Mouse (Mus musculus): ENCODE measurements around the gene Hhipl1. TPM values are rescaled to one million over a fixed set of nuclear protein-coding genes. Genes with fewer than 3 reads are reported as not detected.

Gene Hhipl1
- 2.2 and 2.8 TPM in 2 replicates for polyA plus RNA-seq (2012; rRNA removed; ENCODE audit: low replicate concordance)

DNA sequence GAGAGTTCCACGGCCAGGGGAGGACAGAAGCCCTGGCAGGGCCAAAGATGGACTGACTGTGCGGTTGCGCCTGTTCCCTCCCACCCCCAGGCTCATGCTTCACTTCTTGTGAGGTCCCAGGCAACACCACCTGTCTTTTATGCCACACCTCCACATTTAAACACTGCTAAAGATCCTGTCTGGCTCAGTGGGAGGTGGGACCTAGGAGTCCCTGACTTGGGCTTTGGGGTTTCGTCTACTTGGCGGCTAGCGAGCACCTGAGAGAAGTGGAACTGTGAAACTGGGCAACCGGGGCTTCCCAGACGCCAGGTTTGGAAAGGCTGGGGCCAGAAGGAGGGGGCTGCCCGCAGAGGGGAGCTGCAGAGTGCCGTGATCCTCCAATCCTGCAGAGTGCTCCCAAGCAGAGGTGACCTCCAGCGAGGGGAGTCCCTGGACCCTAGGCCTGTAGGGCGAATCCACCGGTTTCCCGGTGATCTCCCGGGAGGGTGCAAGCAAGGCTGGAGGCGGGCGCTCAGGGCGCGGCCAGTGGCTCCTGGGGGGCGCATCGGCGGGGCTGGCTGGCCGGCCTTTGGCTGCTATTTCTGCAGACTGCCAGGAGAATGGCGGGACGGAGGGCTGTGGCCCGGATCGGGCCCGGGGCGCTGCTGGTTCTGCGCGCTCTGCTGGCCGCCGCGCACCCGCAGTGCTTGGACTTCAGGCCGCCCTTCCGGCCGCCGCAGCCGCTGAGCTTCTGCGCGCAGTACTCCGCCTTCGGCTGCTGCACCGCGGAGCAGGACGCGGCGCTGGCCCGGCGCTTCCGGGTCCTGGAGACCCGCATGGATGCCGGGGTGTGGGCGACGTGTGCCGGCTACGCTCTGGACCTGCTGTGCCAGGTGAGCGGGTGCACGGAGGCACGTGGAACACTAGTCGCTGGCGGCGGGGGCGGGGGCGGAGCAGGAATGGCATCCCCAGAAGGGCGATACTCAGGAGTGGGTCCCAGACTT lies at the start of gene Hhipl1:
Hhipl1 (plus strand) TSS at position 459 of the 983 bp plus-strand sequence.

DNA sequence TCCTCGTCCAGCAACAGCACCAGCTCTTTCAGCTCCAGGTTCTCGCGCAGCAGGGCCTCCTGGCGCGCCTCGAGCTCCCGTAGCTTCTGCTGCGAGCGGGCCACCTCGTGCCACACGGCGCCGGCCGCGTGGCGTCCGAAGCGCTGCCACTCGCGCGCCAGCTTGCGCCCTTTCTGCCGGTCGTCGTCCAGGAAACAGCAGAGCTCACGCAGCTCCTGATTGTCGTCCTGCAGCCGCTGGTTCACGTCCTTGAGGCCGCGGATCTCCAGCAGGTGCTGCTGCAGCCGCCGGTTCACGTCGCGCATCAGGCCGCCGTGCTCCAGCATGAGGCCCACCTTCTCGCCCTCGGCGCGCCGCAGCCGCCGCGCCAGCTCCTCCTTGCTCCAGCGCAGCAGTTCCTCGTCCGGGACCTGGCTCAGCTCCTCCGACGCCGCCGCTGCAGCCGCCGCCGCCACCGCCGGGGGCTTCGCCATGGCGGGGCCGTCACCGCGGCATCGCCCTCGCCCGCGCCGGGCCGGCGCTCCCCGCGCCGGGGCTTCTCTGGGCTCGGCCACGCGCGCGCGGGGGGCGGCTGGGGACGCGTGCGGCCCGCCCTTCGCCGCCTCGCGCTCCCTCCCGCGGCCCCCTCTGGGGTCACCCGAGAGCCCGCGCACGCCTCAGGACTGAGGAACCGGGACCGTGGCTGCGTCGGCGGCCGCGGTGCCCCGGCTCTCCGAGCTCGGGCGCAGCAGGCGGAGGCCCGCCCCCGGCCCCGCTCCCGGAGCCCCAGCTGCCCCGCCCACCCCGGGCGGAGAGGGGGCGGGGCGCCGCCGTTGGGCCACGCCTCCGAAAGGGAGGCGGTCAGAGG lies 31.2 kb upstream of the Hhipl1 start, which contains the start of gene Ccdc85c:
Ccdc85c (minus strand) TSS at position 765 of the 847 bp plus-strand sequence.

DNA sequence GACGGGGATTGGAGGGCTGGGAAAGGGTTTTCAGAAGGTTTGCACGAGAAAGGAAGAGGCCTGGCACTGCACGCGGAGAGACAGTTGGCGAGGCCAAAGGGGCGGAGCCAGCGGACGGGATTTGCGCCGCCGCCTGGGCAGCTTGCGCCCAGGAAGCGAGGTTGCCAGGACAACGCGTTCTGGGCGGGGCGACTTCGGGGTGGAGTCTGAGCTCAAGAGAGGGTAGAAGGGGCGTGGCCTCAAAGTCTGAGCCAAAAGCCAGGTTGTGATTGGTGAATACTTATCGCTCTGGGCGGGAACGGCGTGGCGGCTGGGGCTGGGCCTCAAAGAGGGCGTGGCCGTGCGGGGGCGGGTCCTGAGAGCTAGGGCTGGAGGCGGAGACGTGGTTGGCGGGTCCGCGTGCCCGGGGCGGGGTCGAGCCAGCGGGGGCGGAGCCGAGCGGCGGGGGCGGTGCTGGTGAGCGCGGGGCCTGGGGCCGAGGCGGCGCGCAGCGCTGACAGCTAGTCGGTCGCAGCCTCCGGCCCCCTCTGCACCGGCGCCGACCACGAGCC lies 27.9 kb downstream of the Hhipl1 start, which contains the start of gene Cyp46a1:
Cyp46a1 (plus strand) TSS at position 487 of the 551 bp plus-strand sequence.

DNA sequence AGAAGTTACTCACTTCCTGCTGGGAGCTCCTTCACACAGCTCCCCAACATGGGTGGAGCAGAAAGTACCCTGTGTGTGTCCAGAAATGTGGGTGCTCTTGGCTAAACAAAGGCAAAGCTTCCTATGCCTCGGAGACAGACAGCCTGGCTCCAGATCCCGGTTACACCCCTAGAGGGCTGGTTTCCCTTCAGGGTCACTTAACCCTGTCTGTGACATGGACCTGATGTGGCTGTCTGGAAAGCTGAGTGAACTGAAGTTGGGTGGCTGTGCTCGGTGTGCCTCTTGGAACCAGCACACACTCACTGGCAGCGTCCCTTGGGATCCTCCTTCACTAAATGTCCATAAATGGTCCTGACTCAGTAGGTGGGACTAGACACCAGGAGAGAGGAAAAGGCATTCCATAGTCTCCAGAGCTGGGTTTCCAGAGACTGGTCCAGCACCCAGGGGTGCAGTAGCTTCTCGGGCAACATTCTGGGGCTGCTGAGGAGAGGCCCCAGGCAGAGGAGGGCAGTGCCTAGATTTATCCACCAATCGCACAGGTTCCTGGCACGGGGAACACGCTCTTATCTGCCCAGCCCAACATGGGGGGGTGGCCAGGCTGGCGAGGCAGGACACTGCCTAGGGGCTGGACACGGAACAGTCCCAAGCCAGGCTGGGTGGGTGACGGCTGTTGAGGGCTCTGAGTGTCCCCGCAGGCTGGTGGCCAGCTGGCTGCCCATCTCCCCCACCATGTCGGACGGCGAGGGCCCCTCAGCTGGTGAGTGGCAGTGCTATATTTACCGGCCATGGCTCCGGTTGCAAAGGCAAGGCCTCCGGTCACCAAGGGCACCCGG lies 64.7 kb downstream of the Hhipl1 start, which contains the start of gene Eml1:
Eml1 (plus strand) TSS at position 362 of the 833 bp plus-strand sequence.

Other genes starting within 250 kb of the Hhipl1 start
- 12.7 and 28.1 TPM in 2 replicates for gene Setd3, start 127.0 kb upstream of the Hhipl1 start, polyA plus RNA-seq (2012; rRNA removed; ENCODE audit: low replicate concordance)
- 13.6 and 20.6 TPM in 2 replicates for gene Ccnk, start 126.7 kb upstream of the Hhipl1 start, polyA plus RNA-seq (2012; rRNA removed; ENCODE audit: low replicate concordance)
- gene Ccdc85c, start 30.8 kb upstream of the Hhipl1 start, polyA plus RNA-seq (2012; rRNA removed; ENCODE audit: low replicate concordance) = 11.7 and 14.9 TPM in 2 replicates
- 4.0 and 5.1 TPM in 2 replicates for gene Cyp46a1, start 28.1 kb downstream of the Hhipl1 start, polyA plus RNA-seq (2012; rRNA removed; ENCODE audit: low replicate concordance)
- gene Eml1, start 64.7 kb downstream of the Hhipl1 start, polyA plus RNA-seq (2012; rRNA removed; ENCODE audit: low replicate concordance) = 12.6 and 35.4 TPM in 2 replicates
- gene Evl, start 248.4 kb downstream of the Hhipl1 start, polyA plus RNA-seq (2012; rRNA removed; ENCODE audit: low replicate concordance) = 95.1 and 115 TPM in 2 replicates